Mouse (Mus musculus) stomach, embryonic 16.5 days (tissue): ENCODE measurements at regions not wholly inside any gene's neighbourhood (a gene's known extent, or its start where the extent isn't known, plus 50 kb on each side); places are given as distances from the start of the nearest gene placed in this dataset.

Experiments
- ATAC-seq: fragments of 200-750 bp; cut with Nextera tagmentation; 2 replicates; pipeline ENCODE4 v1.8.0; 2017; ENCODE audit warnings: moderate number of reproducible peaks, moderate TSS enrichment; ENCODE audit not compliant: insufficient read depth, low FRiP score
- H3K27ac ChIP-seq: fragments of 300-500 bp; sonication (generic); 2 replicates; pipeline ENCODE4 v1.5.1; 2014; ENCODE audit warnings: low read length
- H3K27me3 ChIP-seq: fragments of 300-500 bp; sonication (generic); 2 replicates; pipeline ENCODE4 v1.6.1; 2014; ENCODE audit warnings: low read length, control low read depth, mixed read lengths; ENCODE audit not compliant: control insufficient read depth, insufficient read depth
- H3K36me3 ChIP-seq: fragments of 300-500 bp; sonication (generic); 2 replicates; pipeline ENCODE4 v1.6.1; 2014; ENCODE audit warnings: low read length; ENCODE audit not compliant: control insufficient read depth, insufficient read depth
- H3K4me1 ChIP-seq: fragments of 300-500 bp; sonication (generic); 2 replicates; pipeline ENCODE4 v1.6.1; 2014; ENCODE audit warnings: low read length, control low read depth, mixed read lengths; ENCODE audit not compliant: control insufficient read depth, insufficient read depth
- H3K4me2 ChIP-seq: fragments of 300-500 bp; sonication (generic); 2 replicates; pipeline ENCODE4 v1.6.1; 2014; ENCODE audit warnings: low read depth, low read length, mixed read lengths
- H3K4me3 ChIP-seq: fragments of 300-500 bp; sonication (generic); replicated peaks from 2 replicates; pipeline ENCODE4 v1.5.1; 2014; ENCODE audit warnings: mild to moderate bottlenecking, low read length
- H3K9ac ChIP-seq: fragments of 300-500 bp; sonication (generic); 2 replicates; pipeline ENCODE4 v1.6.1; 2014; ENCODE audit warnings: low read length
- H3K9me3 ChIP-seq: fragments of 300-500 bp; sonication (generic); replicated peaks from 2 replicates; pipeline ENCODE4 v1.6.1; 2016; ENCODE audit warnings: low read length, control low read depth; ENCODE audit not compliant: control insufficient read depth
- WGBS: fragments of 180-500 bp; shearing (Covaris S2); extraction: QIAGEN DNeasy Blood & Tissue Kit; methylation state at CpG from one replicate; pipeline ENCODE4 v1.1.7; 2014; 5-methylcytosine and 5-hydroxymethylcytosine counted together

GRCm38 (mm10) chr6:98178005-98178404, 164.5 kb downstream of the Gm765 start:
- no peaks in the 10 kb centered on the region for H3K9me3 ChIP-seq
- no peaks in the 10 kb centered on the region for H3K27me3 ChIP-seq
- H3K9ac ChIP-seq: no peak overlapping the region
- no peaks in the 10 kb centered on the region for H3K4me1 ChIP-seq
- 15% methylated on average over 2 of the region's 2 CpGs for WGBS
- no peak overlapping the region for H3K27ac ChIP-seq
- H3K4me3 ChIP-seq: no peak overlapping the region
- no peak for ATAC-seq
- no peak overlapping the region for H3K4me2 ChIP-seq
- no peaks in the 10 kb centered on the region for H3K36me3 ChIP-seq

- no peak for ATAC-seq
- no peak overlapping the region for H3K27ac ChIP-seq
- no peak overlapping the region for H3K9ac ChIP-seq
- no peak overlapping the region for H3K4me3 ChIP-seq
- 65% methylated on average over 12 of the region's 12 CpGs for WGBS
- H3K27me3 ChIP-seq: no peaks in the 10 kb centered on the region
- H3K36me3 ChIP-seq: no peaks in the 10 kb centered on the region
- no peaks in the 10 kb centered on the region for H3K4me1 ChIP-seq
- no peaks in the 10 kb centered on the region for H3K9me3 ChIP-seq
- no peak overlapping the region for H3K4me2 ChIP-seq
Measured at GRCm38 (mm10) chr6:98149043-98149813, 193.3 kb downstream of the Gm765 start.

GRCm38 (mm10) chr6:98147855-98148254, 194.7 kb downstream of the Gm765 start:
- Histone ChIP-seq H3K9me3 (no peaks in the 10 kb centered on the region), H3K4me1 (no peaks in the 10 kb centered on the region), H3K27me3 (no peaks in the 10 kb centered on the region), H3K4me3 (no peak overlapping the region), H3K36me3 (no peaks in the 10 kb centered on the region), H3K9ac (no peak overlapping the region), H3K4me2 (no peak overlapping the region), H3K27ac (no peak overlapping the region)
- 83% methylated on average over 5 of the region's 5 CpGs for WGBS
- no peak for ATAC-seq

GRCm38 (mm10) chr6:98132931-98133330, 209.6 kb downstream of the Gm765 start:
- Histone ChIP-seq H3K27me3 (no peaks in the 10 kb centered on the region), H3K27ac (no peak overlapping the region), H3K9ac (no peak overlapping the region), H3K9me3 (no peaks in the 10 kb centered on the region), H3K36me3 (no peaks in the 10 kb centered on the region), H3K4me2 (no peak overlapping the region), H3K4me3 (no peak overlapping the region), H3K4me1 (no peaks in the 10 kb centered on the region)
- ATAC-seq: no peak
- WGBS: 21% methylated on average over 2 of the region's 2 CpGs

GRCm38 (mm10) chr6:98125434-98125833, 217.1 kb downstream of the Gm765 start:
- Histone ChIP-seq H3K27ac (no peak overlapping the region), H3K4me1 (no peaks in the 10 kb centered on the region), H3K4me3 (no peak overlapping the region), H3K36me3 (no peaks in the 10 kb centered on the region), H3K4me2 (no peak overlapping the region), H3K27me3 (no peaks in the 10 kb centered on the region), H3K9ac (no peak overlapping the region), H3K9me3 (no peaks in the 10 kb centered on the region)
- WGBS: 47% methylated on average over 7 of the region's 7 CpGs
- ATAC-seq: no peak

GRCm38 (mm10) chr6:98118355-98119150, 224.0 kb downstream of the Gm765 start:
- Histone ChIP-seq H3K9ac (no peak overlapping the region), H3K36me3 (no peaks in the 10 kb centered on the region), H3K27ac (no peak overlapping the region), H3K27me3 (0 out of 2 replicates have a peak, but pooled peaks cover 3% of the 10 kb centered on the region), H3K9me3 (no peaks in the 10 kb centered on the region), H3K4me2 (no peak overlapping the region), H3K4me3 (no peak overlapping the region), H3K4me1 (0 out of 2 replicates have a peak, but pooled peaks cover 4% of the 10 kb centered on the region)
- WGBS: 51% methylated on average over 9 of the region's 9 CpGs
- ATAC-seq: no peak

- Histone ChIP-seq H3K4me3 (no peak overlapping the region), H3K27me3 (0 out of 2 replicates have a peak, but pooled peaks cover 3% of the 10 kb centered on the region), H3K9ac (no peak overlapping the region), H3K27ac (no peak overlapping the region), H3K4me2 (no peak overlapping the region), H3K36me3 (no peaks in the 10 kb centered on the region), H3K4me1 (0 out of 2 replicates have a peak, but pooled peaks cover 4% of the 10 kb centered on the region), H3K9me3 (no peaks in the 10 kb centered on the region)
- 27% methylated on average over 9 of the region's 9 CpGs for WGBS
- no peak for ATAC-seq
Measured at GRCm38 (mm10) chr6:98114327-98115134, 228.0 kb downstream of the Gm765 start.

- peak overlapping the region; percentile 31; the same call in 1 of the 2 replicates for H3K4me2 ChIP-seq
- H3K4me1 ChIP-seq: 0 out of 2 replicates have a peak, but pooled peaks cover 4% of the 10 kb centered on the region
- no peak overlapping the region for H3K27ac ChIP-seq
- 0 out of 2 replicates have a peak, but pooled peaks cover 3% of the 10 kb centered on the region for H3K27me3 ChIP-seq
- no peak overlapping the region for H3K4me3 ChIP-seq
- 22% methylated on average over 7 of the region's 7 CpGs for WGBS
- ATAC-seq: no peak
- no peaks in the 10 kb centered on the region for H3K36me3 ChIP-seq
- no peaks in the 10 kb centered on the region for H3K9me3 ChIP-seq
- H3K9ac ChIP-seq: no peak overlapping the region
Measured at GRCm38 (mm10) chr6:98113708-98114107, 228.8 kb downstream of the Gm765 start.
